Mouse (Mus musculus) 3T3-L1 (cell line): Measurements from ENCODE around the gene Cdkn2b.
A peak's percentile ranks its signal among the peaks of the same experiment; 100 is the strongest.

Source experiments
- DNase-seq: peaks from one replicate; pipeline ENCODE4 v3.0.0-alpha.2; 2015; ENCODE audit warnings: low read depth, low spot score

Gene Cdkn2b

DNA sequence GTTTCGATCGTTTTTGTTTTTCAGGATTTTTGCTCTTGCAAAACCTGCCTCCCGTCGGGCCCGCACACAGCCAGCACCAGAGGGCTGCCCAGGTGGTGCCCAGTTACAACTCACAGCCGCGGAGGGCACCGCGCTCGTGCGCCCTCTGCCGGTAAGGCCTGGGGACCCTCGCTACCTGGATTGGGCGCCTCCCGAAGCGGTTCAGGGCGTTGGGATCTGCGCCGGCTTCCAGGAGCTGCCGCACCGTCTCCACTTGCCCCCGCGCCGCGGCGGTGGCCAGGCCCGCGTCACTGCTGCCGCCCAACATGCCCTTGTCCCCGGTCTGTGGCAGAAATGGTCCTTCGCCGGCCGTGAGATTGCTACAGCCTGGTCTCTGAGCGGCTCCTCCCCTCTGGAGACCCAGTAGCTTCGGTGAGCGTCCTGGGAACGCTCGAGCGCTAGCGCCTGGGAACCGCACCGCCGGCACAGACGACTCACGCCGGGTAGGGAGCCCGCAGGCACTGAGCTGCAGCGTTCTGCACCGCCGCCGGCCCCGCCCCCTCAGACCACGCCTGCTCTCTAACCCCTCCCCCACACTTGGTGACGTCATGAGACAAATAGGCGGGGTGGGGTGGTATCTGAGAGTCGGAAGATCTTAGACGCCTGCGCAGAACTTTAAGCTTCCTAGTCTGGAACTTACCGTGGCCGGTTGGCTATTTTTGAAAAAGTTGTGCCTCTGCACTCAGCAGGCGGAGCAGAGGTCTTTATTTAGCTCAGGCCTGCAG lies at the start of gene Cdkn2b:
TSS of gene Cdkn2b (minus strand) at position 549 of the 764 bp plus-strand sequence.
- peak; percentile 97 for DNase-seq

DNA sequence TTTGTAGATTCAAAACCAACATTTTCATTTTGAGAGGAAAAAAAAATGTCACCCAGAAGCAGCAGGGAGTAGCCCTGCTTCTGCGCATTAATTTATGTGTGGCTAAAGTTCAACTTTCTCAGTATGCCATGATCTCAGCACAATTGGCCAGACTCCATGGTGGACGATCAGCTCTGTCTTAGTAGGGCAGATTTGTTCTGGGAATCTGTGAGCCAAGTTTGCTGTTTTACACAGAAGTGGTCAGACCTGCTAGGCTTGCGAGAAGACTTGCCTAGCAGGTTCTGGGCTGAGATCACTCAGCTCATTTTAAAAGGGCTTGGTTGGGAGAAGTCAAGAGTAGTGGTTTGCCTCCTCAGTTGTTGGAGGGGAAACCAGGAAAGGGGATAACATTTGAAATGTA lies 49.5 kb upstream of the Cdkn2b start:
- DNase-seq = peak; percentile 44

DNA sequence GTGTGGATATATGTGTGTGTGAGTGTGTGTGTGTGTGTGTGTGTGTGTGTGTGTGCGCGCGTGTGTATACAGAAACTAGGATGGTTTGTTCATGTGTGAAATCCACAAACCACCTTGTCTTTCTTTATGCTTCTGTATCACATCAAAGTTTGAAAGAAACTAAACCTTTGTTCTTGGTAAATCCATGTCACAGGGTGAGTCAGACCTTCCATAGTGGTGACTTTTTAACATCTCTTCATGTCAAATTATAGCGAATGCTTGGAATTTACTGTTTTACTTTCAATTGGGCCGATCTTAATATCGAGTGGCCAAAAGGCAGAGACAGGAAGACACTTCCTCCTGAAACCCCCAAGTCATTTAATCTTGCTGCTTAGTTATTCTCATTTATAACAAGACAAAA lies 48.7 kb upstream of the Cdkn2b start:
- peak; percentile 52 for DNase-seq

DNA sequence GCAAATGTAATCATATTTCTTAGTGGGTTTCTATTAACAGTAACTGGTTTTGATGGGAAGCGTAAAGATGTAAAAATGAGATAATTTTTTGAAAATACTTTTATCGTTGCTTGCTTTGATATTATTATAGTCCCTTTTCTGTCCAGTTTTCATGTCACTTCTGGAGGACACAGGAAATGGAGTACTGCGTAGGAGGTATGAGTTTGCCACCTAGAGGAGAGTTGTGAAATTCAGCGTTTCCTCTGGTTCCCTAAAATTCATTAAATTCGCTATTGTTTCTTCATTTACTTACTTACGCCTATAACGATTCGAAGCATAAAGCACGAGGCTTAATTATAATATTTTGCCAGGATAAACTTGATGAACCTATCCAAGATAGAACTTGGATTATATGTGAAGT lies 43.1 kb upstream of the Cdkn2b start:
- DNase-seq = peak; percentile 33

DNA sequence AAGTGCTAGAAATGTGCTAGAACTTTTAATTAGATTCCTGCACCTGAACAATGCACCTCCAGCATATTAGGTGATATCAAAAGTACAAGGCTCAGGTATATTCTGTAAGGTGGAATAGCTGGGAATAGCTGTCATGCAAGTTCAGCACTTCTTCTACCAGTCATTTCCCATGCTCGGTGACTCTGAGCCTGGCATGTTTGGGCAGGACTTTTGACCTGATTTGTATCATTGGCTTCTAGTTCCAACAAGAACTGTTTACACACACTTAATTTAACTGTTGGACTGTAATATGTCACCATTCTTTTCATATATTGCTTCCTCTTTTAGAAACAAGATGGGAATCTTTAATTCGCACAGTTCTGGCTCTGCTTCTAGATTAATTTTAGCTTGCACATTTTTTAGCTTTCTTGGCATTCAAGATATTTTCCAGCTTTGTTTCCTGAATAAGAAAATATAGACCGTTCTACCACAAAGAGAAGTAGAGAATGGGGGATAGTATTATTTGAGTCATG lies 42.3 kb upstream of the Cdkn2b start:
- DNase-seq = no peak

DNA sequence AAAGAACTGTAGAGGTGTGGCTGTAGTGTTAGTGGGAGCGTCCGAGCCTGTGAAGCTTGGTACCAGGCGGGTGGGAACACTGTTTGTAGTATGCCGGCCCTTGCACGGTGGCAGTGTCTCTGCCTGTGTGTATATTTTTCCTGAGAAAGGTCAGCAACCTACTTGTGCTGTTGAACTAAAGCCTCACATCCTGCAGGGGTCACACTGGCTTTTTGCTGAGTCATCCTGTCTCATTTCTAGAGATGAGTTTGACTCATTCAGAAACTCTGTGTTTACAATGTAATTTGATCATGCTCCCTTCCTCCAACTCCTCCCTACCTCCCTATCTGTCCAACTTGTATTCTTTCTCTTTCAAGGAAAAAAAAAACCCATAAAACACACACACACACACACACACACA lies 40.6 kb upstream of the Cdkn2b start:
- DNase-seq = peak; percentile 94

DNA sequence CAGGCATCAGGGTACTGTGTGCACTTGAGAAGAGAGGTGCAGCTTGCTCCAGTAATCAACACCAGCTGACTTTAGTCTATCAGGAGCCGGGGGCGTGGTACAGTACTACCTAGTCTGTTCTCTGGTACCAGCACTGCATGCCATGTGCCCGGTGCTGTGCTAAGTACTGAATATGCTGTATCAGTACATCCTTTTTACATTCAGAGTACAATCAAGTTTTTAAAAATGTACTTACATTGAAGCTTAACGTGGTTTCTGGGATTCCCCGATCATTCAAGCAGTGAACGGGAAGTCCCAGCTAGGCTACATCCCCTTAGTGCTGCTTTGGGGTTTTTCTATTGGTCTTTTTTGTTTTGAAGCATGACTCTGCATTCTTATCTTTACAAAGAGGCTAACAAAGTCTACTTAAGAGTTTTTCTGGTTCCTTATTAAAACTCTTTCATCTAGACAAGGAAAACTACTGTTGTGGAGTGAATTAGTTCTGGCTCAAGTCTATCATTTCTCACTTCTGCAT lies 40.2 kb upstream of the Cdkn2b start:
- no peak for DNase-seq

DNA sequence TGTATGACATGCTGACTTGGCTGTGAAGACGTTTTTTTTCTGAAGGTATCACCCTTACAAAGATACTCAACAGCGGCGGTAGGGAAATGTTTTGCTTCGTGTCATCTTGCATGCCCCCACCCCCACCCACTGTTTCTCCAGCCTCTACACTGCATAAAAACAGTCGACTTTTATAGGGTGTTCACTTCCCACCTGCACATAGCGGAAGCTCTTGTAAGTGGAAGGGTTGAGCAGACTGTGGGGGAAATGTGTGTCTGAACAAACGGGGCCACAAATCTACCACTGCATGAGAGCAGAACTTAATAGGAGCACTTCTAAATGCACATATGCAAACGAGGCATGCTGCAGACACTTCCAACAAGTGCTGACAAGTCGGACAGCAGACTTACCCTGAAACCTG lies 39.6 kb upstream of the Cdkn2b start:
- DNase-seq = no peak

DNA sequence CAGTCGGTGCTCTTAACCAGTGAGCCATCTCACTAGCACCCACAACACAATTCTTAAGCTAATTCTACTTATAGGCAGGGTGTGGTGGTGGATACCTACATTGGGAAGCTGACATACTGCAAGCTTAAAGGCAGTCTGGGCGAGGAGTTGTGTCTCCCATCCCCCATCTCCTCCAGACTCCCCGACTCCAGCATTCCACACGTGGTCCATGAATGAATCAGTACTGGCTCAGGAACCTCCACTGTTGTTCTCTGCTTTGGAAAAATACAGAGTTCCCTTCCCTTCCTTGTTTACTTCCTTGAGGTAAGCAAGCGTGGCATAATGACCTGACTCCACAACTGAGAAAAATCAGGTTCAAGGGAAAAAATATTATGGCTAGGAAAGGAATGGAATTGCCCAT lies 38.0 kb upstream of the Cdkn2b start:
- DNase-seq = peak; percentile 89

DNA sequence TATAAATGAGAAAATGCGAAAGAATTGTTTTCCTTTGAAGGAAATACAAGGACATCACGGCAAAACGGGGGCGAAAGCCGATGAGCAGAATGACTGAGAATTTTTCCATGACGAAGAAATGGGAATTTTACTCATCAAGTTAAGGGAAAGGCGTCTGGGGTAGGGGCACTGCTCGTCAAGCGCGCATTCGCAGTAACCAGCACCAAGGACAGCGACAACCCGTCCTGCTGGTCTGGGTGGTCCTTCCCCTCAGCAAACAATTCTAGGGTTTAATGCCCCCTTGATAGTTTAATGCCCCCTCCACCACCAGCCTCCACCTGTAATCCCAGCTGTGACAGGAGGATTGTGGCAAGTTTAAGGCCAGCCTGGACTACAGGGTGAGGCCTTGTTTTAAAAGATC lies 2.6 kb upstream of the Cdkn2b start:
- no peak for DNase-seq

DNA sequence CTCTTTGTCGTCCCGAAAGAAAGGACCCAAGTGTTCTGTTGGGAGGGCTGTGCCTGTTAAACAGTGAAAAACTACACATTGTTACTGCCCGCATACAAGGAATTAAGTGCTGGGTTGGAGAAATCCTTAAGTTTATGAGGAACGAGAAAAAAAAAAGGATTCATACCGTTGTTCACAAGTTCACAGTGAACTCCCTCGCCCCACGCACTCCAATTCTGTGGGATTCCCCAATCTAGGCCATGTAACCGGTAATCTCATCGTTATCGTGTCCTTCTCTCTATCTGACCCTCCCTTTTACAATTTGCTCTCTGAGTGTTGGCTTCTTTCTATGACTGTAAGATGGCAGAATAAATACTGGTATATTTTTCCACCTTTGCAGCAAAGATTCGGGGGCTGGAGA lies 843 bp downstream of the Cdkn2b start:
- peak; percentile 57 for DNase-seq

DNA sequence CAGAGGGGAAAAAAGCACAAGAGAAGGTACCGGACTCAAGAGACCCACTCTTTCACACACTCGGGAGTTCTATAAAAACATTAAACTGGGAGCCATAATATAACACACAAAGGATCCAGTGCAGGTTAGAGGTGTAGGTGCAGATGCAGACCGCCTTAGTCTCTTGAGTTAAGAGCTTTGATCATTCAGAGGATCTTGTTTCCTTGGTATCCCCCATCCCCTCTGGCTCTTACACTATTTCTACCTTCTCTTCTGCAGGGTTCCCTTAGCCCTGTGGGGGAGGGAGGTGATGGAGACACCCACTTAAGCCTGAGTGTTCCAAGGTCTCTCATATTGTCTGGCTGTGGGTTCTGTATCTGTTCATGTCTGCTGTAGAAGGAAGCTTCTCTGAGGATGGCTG lies 2.8 kb downstream of the Cdkn2b start:
- DNase-seq = no peak

DNA sequence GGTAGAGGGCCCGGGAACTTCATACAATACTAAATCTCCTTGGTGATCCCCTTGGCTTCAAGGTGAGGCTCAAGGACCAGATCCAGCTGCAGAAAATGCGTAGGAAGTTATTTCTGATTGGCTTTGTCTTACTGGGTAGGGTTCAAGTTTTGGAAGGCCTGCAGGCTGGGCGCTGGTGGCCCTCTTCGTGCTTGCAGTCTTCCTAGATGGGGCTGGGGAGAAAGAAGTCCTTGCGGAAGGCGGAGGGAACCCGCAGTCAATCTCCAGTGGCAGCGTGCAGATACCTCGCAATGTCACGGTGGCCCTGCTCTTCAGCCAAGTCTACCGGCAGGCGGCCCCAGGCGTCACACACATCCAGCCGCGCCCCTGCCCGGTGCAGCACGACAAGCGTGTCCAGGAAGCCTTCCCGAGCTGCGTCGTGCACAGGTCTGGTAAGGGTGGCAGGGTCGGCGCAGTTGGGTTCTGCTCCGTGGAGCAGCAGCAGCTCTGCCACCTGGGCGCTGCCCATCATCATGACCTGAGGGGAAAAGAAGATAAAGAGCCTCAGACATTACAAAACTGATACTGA lies 4.0 kb downstream of the Cdkn2b start:
- DNase-seq = no peak

DNA sequence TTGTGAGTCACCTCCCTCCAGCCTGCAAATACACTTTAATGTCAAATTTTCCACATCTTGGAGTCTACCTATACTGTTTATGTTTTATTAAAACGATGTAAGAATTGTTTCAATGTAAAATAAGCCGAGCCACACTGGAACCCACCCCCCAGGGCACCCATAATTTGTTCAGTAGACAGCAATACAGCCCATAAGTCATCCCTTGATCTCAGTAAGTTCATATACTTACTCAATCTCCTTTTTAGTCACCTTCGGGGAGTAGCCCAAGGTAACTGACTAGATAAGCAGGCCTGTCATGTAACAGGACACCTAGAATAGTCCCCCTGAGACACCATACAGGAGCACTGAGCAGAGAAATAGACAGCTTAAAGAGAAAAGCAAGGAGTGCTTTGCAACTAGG lies 5.1 kb downstream of the Cdkn2b start:
- DNase-seq = no peak

DNA sequence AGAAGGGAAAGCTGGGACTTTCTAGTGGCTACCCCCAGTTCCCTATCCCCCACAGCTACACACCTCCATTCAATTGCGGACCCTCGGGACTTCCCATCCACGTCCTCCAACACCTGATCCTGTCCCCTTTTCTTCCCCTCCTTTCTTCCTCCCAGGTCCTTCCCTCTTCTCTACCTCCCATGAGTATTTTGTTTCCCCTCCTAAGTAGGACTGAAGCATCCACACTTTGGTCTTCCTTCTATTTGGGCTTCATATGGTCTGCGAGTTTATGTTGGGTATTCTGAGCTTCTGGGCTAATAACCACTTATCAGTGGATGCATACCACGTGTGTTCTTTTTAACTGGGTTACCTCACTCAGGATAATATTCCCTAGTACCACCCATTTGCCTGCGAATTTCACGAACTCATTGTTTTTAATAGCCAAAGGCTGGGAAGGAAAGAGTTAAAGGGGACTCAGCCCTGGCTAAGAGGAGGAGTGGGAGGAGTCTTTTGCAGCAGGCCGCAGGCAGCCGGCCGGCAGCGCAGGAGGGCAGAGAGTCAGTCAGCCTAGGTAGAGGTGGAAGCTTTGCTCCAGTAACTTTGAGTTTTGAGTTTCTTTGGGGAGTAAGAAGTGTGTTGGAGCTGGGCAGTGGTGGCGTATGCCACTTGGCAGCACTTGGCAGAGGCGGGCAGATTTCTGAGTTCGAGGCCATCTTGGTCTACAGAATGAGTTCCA lies 7.4 kb downstream of the Cdkn2b start:
- no peak for DNase-seq

DNA sequence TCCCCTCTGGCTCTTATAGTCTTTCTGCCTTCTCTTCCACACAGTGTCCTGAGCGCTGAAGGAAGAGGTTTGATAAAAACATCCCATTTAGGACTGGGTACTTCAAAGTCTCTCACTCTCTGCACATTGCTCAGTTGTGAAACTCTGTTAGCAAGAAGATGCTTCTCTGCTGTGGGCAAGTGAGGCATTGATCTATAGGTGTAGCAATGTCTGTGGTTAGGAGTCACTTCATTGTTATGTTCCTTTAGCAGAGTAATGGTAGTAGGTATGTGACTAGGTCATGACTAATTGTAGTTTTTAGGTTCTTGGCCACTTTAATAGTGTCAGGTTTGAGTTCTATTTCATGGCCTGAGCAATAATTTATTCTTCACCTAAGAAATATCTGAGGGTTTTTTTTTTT lies 8.7 kb downstream of the Cdkn2b start:
- DNase-seq = peak; percentile 75

DNA sequence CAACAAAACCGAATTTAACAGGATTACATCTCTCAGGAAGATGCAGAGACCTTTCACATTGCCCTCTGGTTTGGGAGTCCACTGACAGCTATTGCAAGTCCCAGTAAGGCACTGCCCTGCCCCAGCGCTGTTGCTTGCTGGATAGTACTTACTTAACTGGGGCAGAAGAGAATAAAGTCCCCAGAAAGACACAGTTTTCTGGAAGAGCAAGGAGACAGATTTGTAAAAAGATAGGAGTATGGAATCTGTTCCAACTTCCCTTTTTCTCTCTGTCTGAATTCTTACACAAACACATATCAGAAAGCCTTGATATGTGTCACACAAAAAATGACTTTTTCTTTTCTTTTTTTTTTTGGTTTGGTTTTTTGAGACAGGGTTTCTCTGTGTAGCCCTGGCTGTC lies 11.1 kb downstream of the Cdkn2b start:
- DNase-seq = no peak

DNA sequence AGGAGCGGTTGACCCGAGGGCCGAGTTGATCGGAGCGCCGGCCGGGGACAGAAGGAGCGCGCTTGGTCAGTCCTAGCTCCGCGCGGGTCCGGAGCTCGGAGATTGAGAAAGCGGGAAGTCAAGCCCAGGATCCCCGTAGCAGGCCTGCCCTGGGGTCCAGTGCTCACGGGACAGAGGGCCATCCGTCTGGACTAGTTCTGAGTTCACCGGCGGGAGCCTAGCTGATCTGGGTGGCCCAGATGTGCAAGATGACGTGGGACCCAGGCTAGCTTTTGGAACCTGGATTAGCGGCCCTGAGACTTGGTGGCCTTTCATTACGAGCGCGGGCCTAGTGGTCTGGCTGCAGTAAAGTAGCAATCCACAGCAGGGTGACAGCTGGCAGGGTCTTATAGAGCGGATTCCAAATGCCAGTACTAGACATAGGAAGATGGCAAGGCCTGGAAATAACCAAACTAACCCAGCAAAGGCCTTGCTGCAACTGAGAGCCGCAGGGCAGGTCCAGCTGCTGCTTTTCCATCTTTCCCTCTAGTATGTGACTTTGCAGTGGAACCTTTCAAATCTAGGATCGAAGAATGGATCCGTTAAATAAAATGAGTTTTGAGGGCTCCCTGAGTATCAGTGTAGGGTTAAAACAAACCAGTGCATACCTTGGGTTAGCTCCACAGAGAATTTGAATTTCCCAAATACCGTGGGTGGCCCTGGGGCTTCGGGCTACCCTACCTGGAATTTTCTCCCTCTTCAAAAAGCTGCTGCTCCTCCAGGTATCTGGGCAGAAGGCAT lies 15.2 kb downstream of the Cdkn2b start:
- peak; percentile 55 for DNase-seq

DNA sequence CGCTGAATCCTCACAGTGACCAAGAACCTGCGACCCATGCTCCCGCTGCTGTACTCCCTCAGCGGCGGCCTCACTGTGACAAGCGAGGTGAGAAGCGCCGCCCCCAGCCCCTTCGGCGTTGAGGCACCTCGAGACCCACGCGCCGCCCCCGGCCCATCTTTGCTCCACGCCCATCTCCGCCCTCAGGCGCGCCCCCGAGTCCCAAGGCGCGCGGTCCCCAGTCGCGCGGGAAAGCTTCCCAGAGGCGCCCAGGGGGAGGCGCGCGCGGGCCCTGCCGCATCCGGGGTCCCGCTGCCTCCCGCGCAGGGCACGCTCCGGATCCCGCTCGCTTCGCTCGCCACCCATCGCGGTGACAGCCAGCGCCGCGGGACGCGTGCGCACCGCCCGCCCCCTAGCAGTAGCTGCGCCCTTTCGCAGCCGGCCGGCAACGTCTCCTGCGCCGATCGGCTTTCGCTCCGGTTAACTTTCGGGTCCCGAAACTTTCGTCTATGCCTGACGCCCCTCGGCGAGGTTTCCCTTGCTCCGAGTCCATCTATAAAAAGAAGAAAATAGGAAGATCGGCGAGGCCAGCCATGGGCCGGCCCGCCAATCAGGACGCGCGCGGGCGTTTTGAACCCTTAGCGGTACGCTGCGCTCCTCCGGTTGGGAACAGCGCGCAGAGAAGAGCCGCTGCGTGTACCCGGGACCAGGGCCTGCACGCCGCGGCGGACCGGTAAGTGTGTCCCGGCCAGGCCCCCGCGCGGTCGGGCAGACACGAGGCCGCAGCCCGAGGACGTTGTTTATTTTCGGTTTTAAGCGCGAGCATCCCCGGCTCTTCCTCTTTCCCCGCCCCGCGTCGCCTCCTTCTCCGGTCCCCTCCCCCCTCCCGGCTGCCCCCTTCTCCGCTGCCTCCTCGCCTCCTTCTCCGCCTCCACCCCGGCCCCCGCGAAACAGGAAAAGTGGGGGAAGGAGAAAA lies 16.1 kb downstream of the Cdkn2b start, which contains the start of gene Cdkn2a:
TSS of gene Cdkn2a (minus strand) at position 168 of the 955 bp plus-strand sequence.
- DNase-seq = peak; percentile 78

DNA sequence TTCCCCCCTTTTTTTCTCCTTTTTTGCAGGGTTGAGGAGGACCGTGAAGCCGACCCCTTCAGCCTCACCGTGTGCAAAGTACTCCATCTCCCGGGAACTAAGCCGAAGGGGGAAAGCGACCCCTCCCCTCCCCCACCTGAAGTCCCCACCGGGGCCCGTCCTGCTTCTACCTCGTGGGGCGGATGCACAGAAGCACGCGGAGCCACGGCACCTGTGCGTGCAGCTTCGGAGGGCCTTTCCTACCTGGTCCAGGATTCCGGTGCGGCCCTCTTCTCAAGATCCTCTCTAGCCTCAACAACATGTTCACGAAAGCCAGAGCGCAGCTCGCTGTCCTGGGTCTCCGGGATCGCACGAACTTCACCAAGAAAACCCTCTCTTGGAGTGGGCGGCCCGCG lies 16.8 kb downstream of the Cdkn2b start:
- DNase-seq = no peak
